Mouse (Mus musculus): ENCODE results near the gene Psmb9.
"Not testable (repeated sequence)": the region's sequence is repeated elsewhere in the genome, so short reads cannot be mapped to it uniquely, and the experiment has no call there.

Gene Psmb9

GRCm38 (mm10) chr17:34187261-34187916, at the start of gene Psmb9, which contains the start of gene Tap1:
Gene Psmb9 (minus strand): TSS chr17:34187764.
Gene Tap1 (plus strand): TSS chr17:34187553.
- DNase-seq (ENCODE audit: low spot score in 2 of 2): peak; percentile 97 to 99

- no peak for DNase-seq (ENCODE audit: low spot score in 2 of 2)
These were observed 49.1 kb upstream of the Psmb9 start for GRCm38 (mm10) chr17:34236691-34237090.

GRCm38 (mm10) chr17:34234926-34235325, 47.4 kb upstream of the Psmb9 start:
- DNase-seq (ENCODE audit: low spot score in 2 of 2): peak; percentile 50 to 65

GRCm38 (mm10) chr17:34232021-34232420, 44.5 kb upstream of the Psmb9 start:
- not testable (repeated sequence) for DNase-seq (ENCODE audit: low spot score in 2 of 2)

- DNase-seq (ENCODE audit: low spot score in 2 of 2): not testable (repeated sequence)
These were observed 43.4 kb upstream of the Psmb9 start for GRCm38 (mm10) chr17:34230971-34231370.

- not testable (repeated sequence) for DNase-seq (ENCODE audit: low spot score in 2 of 2)
These were observed 38.3 kb upstream of the Psmb9 start for GRCm38 (mm10) chr17:34225911-34226310.

GRCm38 (mm10) chr17:34225426-34225825, 37.9 kb upstream of the Psmb9 start:
- DNase-seq (ENCODE audit: low spot score in 2 of 2): no peak

GRCm38 (mm10) chr17:34224816-34225215, 37.3 kb upstream of the Psmb9 start:
- DNase-seq (ENCODE audit: low spot score in 2 of 2): no peak

- DNase-seq (ENCODE audit: low spot score in 2 of 2): not testable (repeated sequence)
These were observed 32.8 kb upstream of the Psmb9 start for GRCm38 (mm10) chr17:34220401-34220800.

- not testable (repeated sequence) for DNase-seq (ENCODE audit: low spot score in 2 of 2)
These were observed 32.2 kb upstream of the Psmb9 start for GRCm38 (mm10) chr17:34219801-34220200.

GRCm38 (mm10) chr17:34219096-34219495, 31.5 kb upstream of the Psmb9 start:
- not testable (repeated sequence) for DNase-seq (ENCODE audit: low spot score in 2 of 2)

GRCm38 (mm10) chr17:34218675-34219074, 31.1 kb upstream of the Psmb9 start:
- DNase-seq (ENCODE audit: low spot score in 2 of 2): no peak

GRCm38 (mm10) chr17:34217986-34218385, 30.4 kb upstream of the Psmb9 start:
- DNase-seq (ENCODE audit: low spot score in 2 of 2): no peak

- no peak for DNase-seq (ENCODE audit: low spot score in 2 of 2)
These were observed 29.8 kb upstream of the Psmb9 start for GRCm38 (mm10) chr17:34217216-34217928.

- DNase-seq (ENCODE audit: low spot score in 2 of 2): no peak
These were observed 27.6 kb upstream of the Psmb9 start for GRCm38 (mm10) chr17:34215176-34215575.

GRCm38 (mm10) chr17:34213936-34214335, 26.4 kb upstream of the Psmb9 start:
- no peak for DNase-seq (ENCODE audit: low spot score in 2 of 2)

- no peak for DNase-seq (ENCODE audit: low spot score in 2 of 2)
These were observed 24.3 kb upstream of the Psmb9 start for GRCm38 (mm10) chr17:34211746-34212365.

GRCm38 (mm10) chr17:34210599-34210998, 23.0 kb upstream of the Psmb9 start:
- DNase-seq (ENCODE audit: low spot score in 2 of 2): no peak

- no peak for DNase-seq (ENCODE audit: low spot score in 2 of 2)
These were observed 22.1 kb upstream of the Psmb9 start for GRCm38 (mm10) chr17:34209680-34210079.

GRCm38 (mm10) chr17:34208421-34208820, 20.9 kb upstream of the Psmb9 start:
- no peak for DNase-seq (ENCODE audit: low spot score in 2 of 2)

- no peak for DNase-seq (ENCODE audit: low spot score in 2 of 2)
These were observed 20.3 kb upstream of the Psmb9 start for GRCm38 (mm10) chr17:34207866-34208265.

GRCm38 (mm10) chr17:34207456-34207855, 19.9 kb upstream of the Psmb9 start:
- no peak for DNase-seq (ENCODE audit: low spot score in 2 of 2)

- no peak for DNase-seq (ENCODE audit: low spot score in 2 of 2)
These were observed 19.2 kb upstream of the Psmb9 start for GRCm38 (mm10) chr17:34206731-34207130.

Data from urinary bladder, adult 18-20 months (tissue).